Mouse (Mus musculus) CH12.LX (cell line): ENCODE measurements around the gene 1810062G17Rik.

Source experiments
- E2F4 ChIP-seq: IDR thresholded peaks from 2 replicates; pipeline ENCODE4 v1.6.1; 2011; ENCODE audit warnings: low read depth, low read length, improper control_type of control experiment; ENCODE audit not compliant: insufficient replicate concordance
- GABPA ChIP-seq: IDR thresholded peaks from 2 replicates; pipeline ENCODE4 v1.6.1; 2012; ENCODE audit warnings: low read depth, low read length, improper control_type of control experiment, inconsistent platforms; ENCODE audit not compliant: insufficient replicate concordance
- HCFC1 ChIP-seq: IDR thresholded peaks from 2 replicates; pipeline ENCODE4 v1.6.1; 2012; ENCODE audit warnings: low read depth, mild to moderate bottlenecking, inconsistent platforms, low read length, improper control_type of control experiment
- JUN ChIP-seq: IDR thresholded peaks from 2 replicates; pipeline ENCODE4 v1.6.1; 2011; ENCODE audit warnings: low read depth, mild to moderate bottlenecking, low read length, improper control_type of control experiment, moderate library complexity; ENCODE audit not compliant: insufficient read depth
- KAT2A ChIP-seq: IDR thresholded peaks from 2 replicates; pipeline ENCODE4 v1.6.1; 2012; ENCODE audit warnings: low read length, improper control_type of control experiment, inconsistent platforms; ENCODE audit not compliant: insufficient replicate concordance
- MAX ChIP-seq: IDR thresholded peaks from 2 replicates; pipeline ENCODE4 v1.6.1; 2011; ENCODE audit warnings: low read length, improper control_type of control experiment
- MYC ChIP-seq: IDR thresholded peaks from 2 replicates; pipeline ENCODE4 v1.6.1; 2011; ENCODE audit warnings: low read depth, mild to moderate bottlenecking, improper control_type of control experiment, low read length
- NRF1 ChIP-seq: IDR thresholded peaks from 2 replicates; pipeline ENCODE4 v1.6.1; 2014; ENCODE audit warnings: low read depth, mild to moderate bottlenecking, inconsistent platforms, low read length, improper control_type of control experiment, moderate library complexity
- SMC3 ChIP-seq: IDR thresholded peaks from 2 replicates; pipeline ENCODE4 v1.6.1; 2011; ENCODE audit warnings: low read depth, low read length, improper control_type of control experiment
- UBTF ChIP-seq: IDR thresholded peaks from 2 replicates; pipeline ENCODE4 v1.6.1; 2012; ENCODE audit warnings: low read depth, mild to moderate bottlenecking, inconsistent platforms, low read length, improper control_type of control experiment, moderate library complexity
- ZKSCAN1 ChIP-seq: IDR thresholded peaks from 2 replicates; pipeline ENCODE4 v1.6.1; 2012; ENCODE audit warnings: low read depth, inconsistent platforms, low read length, improper control_type of control experiment, borderline replicate concordance

DNA sequence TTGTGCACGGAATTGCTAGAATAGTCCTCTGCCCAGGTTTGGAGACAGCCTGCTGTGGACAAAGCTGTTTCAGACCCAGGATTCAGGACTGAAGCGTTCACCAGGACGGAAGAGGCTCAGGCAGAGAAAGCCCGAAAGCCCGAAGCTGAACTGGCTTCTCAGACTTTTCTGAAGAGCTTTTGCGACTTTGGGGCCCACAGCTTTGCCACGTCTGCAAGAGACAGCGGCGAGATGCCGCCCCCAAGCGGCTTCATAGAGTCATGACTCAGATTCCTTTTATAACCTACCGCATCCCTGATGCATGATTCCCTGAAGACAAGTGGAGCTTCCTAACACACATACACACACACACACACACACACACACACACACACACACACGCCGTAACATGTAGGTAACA, 21.0 kb downstream of the 1810062G17Rik start:
- TF ChIP-seq NRF1 (no peak), E2F4 (no peak), SMC3 (peak; percentile 85), MYC (no peak), MAX (no peak), GABPA (no peak), UBTF (no peak), JUN (no peak), HCFC1 (no peak), KAT2A (no peak), ZKSCAN1 (no peak)
